Mouse (Mus musculus): ENCODE measurements around the gene Zcwpw1. TPM values are rescaled to one million over a fixed set of nuclear protein-coding genes. Genes with fewer than 3 reads are reported as not detected.
A peak's percentile ranks its signal among the peaks of the same experiment; 100 is the strongest.

Gene Zcwpw1
- 15.0 and 15.5 TPM in 2 replicates for polyA plus RNA-seq (2011; ENCODE audit: insufficient read depth, insufficient read length, low read depth, missing spikeins)

- Histone ChIP-seq H3K4me1 (ENCODE audit: control insufficient read depth, insufficient read depth, low read length) (no peaks in the 10 kb centered on the region), H3K36me3 (ENCODE audit: control insufficient read depth, insufficient read depth, low read length, poor library complexity, severe bottlenecking) (peaks cover 21% of the 10 kb centered on the region), H3K9ac (ENCODE audit: low read depth, poor library complexity, severe bottlenecking) (peak within 1 kb of the TSS; percentile 97), H3K27me3 (ENCODE audit: control insufficient read depth, insufficient read depth, low read length, poor library complexity, severe bottlenecking) (no peaks in the 10 kb centered on the region), H3K27ac (ENCODE audit: insufficient read depth, low read length) (peak within 1 kb of the TSS; percentile 46), H3K4me3 (ENCODE audit: low read depth, low read length) (peak within 1 kb of the TSS; percentile 80), H3K9me3 (replicated peaks; ENCODE audit: control insufficient read depth, insufficient read depth, low read length, poor library complexity, severe bottlenecking) (no peaks in the 10 kb centered on the region)
- TF ChIP-seq EP300 (IDR thresholded peaks at IDR 0.05; ENCODE audit: insufficient read depth, low read depth, low read length) (peak; percentile 57; the same call in 1 of the 2 replicates), CTCF (IDR thresholded peaks at IDR 0.05; ENCODE audit: low read depth, low read length) (peak; percentile 39), POLR2A (IDR thresholded peaks at IDR 0.05; ENCODE audit: insufficient read depth, low read length) (no peak)
Measured at GRCm38 (mm10) chr5:137787151-137787928, at the start of gene Zcwpw1, which contains the start of gene Mepce. Zcwpw1 (plus strand) TSS chr5:137787798. Mepce (minus strand) TSS chr5:137787655.

- Histone ChIP-seq H3K4me1 (ENCODE audit: control insufficient read depth, insufficient read depth, low read length) (peaks cover 6% of the 10 kb centered on the region), H3K27me3 (ENCODE audit: control insufficient read depth, insufficient read depth, low read length, poor library complexity, severe bottlenecking) (no peaks in the 10 kb centered on the region), H3K27ac (ENCODE audit: insufficient read depth, low read length) (no peak overlapping the region), H3K9me3 (replicated peaks; ENCODE audit: control insufficient read depth, insufficient read depth, low read length, poor library complexity, severe bottlenecking) (no peaks in the 10 kb centered on the region), H3K9ac (ENCODE audit: low read depth, poor library complexity, severe bottlenecking) (no peak overlapping the region), H3K4me3 (ENCODE audit: low read depth, low read length) (no peak overlapping the region), H3K36me3 (ENCODE audit: control insufficient read depth, insufficient read depth, low read length, poor library complexity, severe bottlenecking) (no peaks in the 10 kb centered on the region)
- TF ChIP-seq EP300 (IDR thresholded peaks at IDR 0.05; ENCODE audit: insufficient read depth, low read depth, low read length) (no peak), POLR2A (IDR thresholded peaks at IDR 0.05; ENCODE audit: insufficient read depth, low read length) (no peak), CTCF (IDR thresholded peaks at IDR 0.05; ENCODE audit: low read depth, low read length) (no peak)
Measured at GRCm38 (mm10) chr5:137738516-137738915, 49.1 kb upstream of the Zcwpw1 start.

- Histone ChIP-seq H3K9me3 (replicated peaks; ENCODE audit: control insufficient read depth, insufficient read depth, low read length, poor library complexity, severe bottlenecking) (no peaks in the 10 kb centered on the region), H3K36me3 (ENCODE audit: control insufficient read depth, insufficient read depth, low read length, poor library complexity, severe bottlenecking) (no peaks in the 10 kb centered on the region), H3K9ac (ENCODE audit: low read depth, poor library complexity, severe bottlenecking) (no peak overlapping the region), H3K27me3 (ENCODE audit: control insufficient read depth, insufficient read depth, low read length, poor library complexity, severe bottlenecking) (no peaks in the 10 kb centered on the region), H3K27ac (ENCODE audit: insufficient read depth, low read length) (no peak overlapping the region), H3K4me3 (ENCODE audit: low read depth, low read length) (no peak overlapping the region), H3K4me1 (ENCODE audit: control insufficient read depth, insufficient read depth, low read length) (peaks cover 6% of the 10 kb centered on the region)
- TF ChIP-seq CTCF (IDR thresholded peaks at IDR 0.05; ENCODE audit: low read depth, low read length) (no peak), POLR2A (IDR thresholded peaks at IDR 0.05; ENCODE audit: insufficient read depth, low read length) (no peak), EP300 (IDR thresholded peaks at IDR 0.05; ENCODE audit: insufficient read depth, low read depth, low read length) (no peak)
Measured at GRCm38 (mm10) chr5:137739471-137739870, 48.1 kb upstream of the Zcwpw1 start.

DNA sequence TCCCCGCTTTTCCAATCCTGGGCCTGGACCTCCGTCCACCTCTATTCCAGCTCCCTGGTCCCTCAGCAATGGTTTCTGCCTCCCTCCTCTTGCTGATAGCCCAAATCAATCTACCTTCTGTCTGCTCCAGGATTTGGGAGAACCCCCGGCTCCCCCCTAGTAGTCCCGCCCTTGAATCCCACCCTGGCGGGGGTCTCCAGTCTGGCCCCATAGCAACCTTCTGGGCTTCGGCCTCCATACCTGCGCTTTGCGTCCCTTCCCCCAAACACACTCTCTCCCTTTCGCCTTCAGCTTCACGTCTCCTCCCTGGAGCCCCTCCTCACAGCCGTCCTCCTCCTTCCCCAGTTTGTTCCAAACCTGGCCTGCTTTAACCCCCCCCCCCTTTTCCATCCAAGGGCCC is 47.1 kb upstream of the Zcwpw1 start:
- Histone ChIP-seq H3K9ac (ENCODE audit: low read depth, poor library complexity, severe bottlenecking) (peak overlapping the region; percentile 66), H3K9me3 (replicated peaks; ENCODE audit: control insufficient read depth, insufficient read depth, low read length, poor library complexity, severe bottlenecking) (no peaks in the 10 kb centered on the region), H3K27me3 (ENCODE audit: control insufficient read depth, insufficient read depth, low read length, poor library complexity, severe bottlenecking) (no peaks in the 10 kb centered on the region), H3K4me1 (ENCODE audit: control insufficient read depth, insufficient read depth, low read length) (peaks cover 2% of the 10 kb centered on the region), H3K27ac (ENCODE audit: insufficient read depth, low read length) (no peak overlapping the region), H3K36me3 (ENCODE audit: control insufficient read depth, insufficient read depth, low read length, poor library complexity, severe bottlenecking) (no peaks in the 10 kb centered on the region), H3K4me3 (ENCODE audit: low read depth, low read length) (peak overlapping the region; percentile 66)
- TF ChIP-seq POLR2A (IDR thresholded peaks at IDR 0.05; ENCODE audit: insufficient read depth, low read length) (no peak), EP300 (IDR thresholded peaks at IDR 0.05; ENCODE audit: insufficient read depth, low read depth, low read length) (no peak), CTCF (IDR thresholded peaks at IDR 0.05; ENCODE audit: low read depth, low read length) (no peak)

GRCm38 (mm10) chr5:137741023-137741931 is 46.3 kb upstream of the Zcwpw1 start, which contains the start of gene Nyap1:
Nyap1 (minus strand) TSS chr5:137741607.
- Histone ChIP-seq H3K36me3 (ENCODE audit: control insufficient read depth, insufficient read depth, low read length, poor library complexity, severe bottlenecking) (no peaks in the 10 kb centered on the region), H3K4me3 (ENCODE audit: low read depth, low read length) (peak within 1 kb of the TSS; percentile 81), H3K27ac (ENCODE audit: insufficient read depth, low read length) (0 out of 2 replicates have a peak within 1 kb of the TSS, but pooled peaks have one; percentile 8), H3K27me3 (ENCODE audit: control insufficient read depth, insufficient read depth, low read length, poor library complexity, severe bottlenecking) (no peaks in the 10 kb centered on the region), H3K9ac (ENCODE audit: low read depth, poor library complexity, severe bottlenecking) (peak within 1 kb of the TSS; percentile 66), H3K9me3 (replicated peaks; ENCODE audit: control insufficient read depth, insufficient read depth, low read length, poor library complexity, severe bottlenecking) (no peaks in the 10 kb centered on the region), H3K4me1 (ENCODE audit: control insufficient read depth, insufficient read depth, low read length) (no peaks in the 10 kb centered on the region)
- peak; percentile 54 for TF ChIP-seq CTCF (IDR thresholded peaks at IDR 0.05; ENCODE audit: low read depth, low read length)
- peak; percentile 77 for TF ChIP-seq POLR2A (IDR thresholded peaks at IDR 0.05; ENCODE audit: insufficient read depth, low read length)
- TF ChIP-seq EP300 (IDR thresholded peaks at IDR 0.05; ENCODE audit: insufficient read depth, low read depth, low read length): 0 out of 2 replicates have a peak, but pooled peaks have one; percentile 8
